Comparison of ENCODE assay signal across 9 mouse cellular contexts in genomic region chr13:23396246-23396703, GRCm38 (mm10). TPM values are rescaled to one million over a fixed set of nuclear protein-coding genes. Genes with fewer than 3 reads are reported as not detected.
DNase-seq lines count a peak whose midpoint lies in the region; ATAC-seq and TF ChIP-seq lines count a peak whose summit lies in the region.
"Had no signal": no experiment of that assay in that cellular context is flagged by ENCODE, and none has a peak within 500 bp of the region (broad histone marks: within the 10 kb centered on the region; RNA-seq: fewer than 3 reads in every experiment).

No protein-coding gene starts in this region.

- H3K4me1 ChIP-seq in ES-Bruce4 (ENCODE audit: control insufficient read depth, insufficient read depth, low read length), result no peaks in the 10 kb centered on the region
- H3K4me1 ChIP-seq in forebrain, embryonic 14.5 days (ENCODE audit: control insufficient read depth, insufficient read depth, low read length), result peaks cover 3% of the 10 kb centered on the region; the same call in 1 of the 2 replicates
- peaks cover 12% of the 10 kb centered on the region for H3K4me1 ChIP-seq in midbrain, embryonic 13.5 days (replicated peaks)

- H3K4me3 ChIP-seq in ES-Bruce4 (ENCODE audit: low read depth, low read length), result peak overlapping the region; percentile 81
- H3K4me3 ChIP-seq in forebrain, embryonic 14.5 days (ENCODE audit: low read depth, low read length), result peak overlapping the region; percentile 42
- peak overlapping the region; percentile 46 for H3K4me3 ChIP-seq in midbrain, embryonic 13.5 days (replicated peaks)

- H3K9ac ChIP-seq in ES-Bruce4 (ENCODE audit: low read depth, poor library complexity, severe bottlenecking), result peak overlapping the region; percentile 63
- H3K9ac ChIP-seq in forebrain, embryonic 14.5 days (ENCODE audit: low read length), result peak overlapping the region; percentile 41
- H3K9ac ChIP-seq in midbrain, embryonic 13.5 days (replicated peaks), result peak overlapping the region; percentile 54

- peaks cover 12% of the 10 kb centered on the region for H3K27me3 ChIP-seq in ES-Bruce4 (ENCODE audit: control insufficient read depth, insufficient read depth, low read length, poor library complexity, severe bottlenecking)
- H3K27me3 ChIP-seq in forebrain, embryonic 14.5 days (replicated peaks; ENCODE audit: control insufficient read depth, insufficient read depth, low read length), result peaks cover 36% of the 10 kb centered on the region
- H3K27me3 ChIP-seq in midbrain, embryonic 13.5 days, result peaks cover 60% of the 10 kb centered on the region

- no peaks in the 10 kb centered on the region for H3K9me3 ChIP-seq in ES-Bruce4 (replicated peaks; ENCODE audit: control insufficient read depth, insufficient read depth, low read length, poor library complexity, severe bottlenecking)
- H3K9me3 ChIP-seq in forebrain, embryonic 14.5 days (replicated peaks; ENCODE audit: control insufficient read depth, low read length), result no peaks in the 10 kb centered on the region
- peaks cover 1% of the 10 kb centered on the region; the same call in 1 of the 2 replicates for H3K9me3 ChIP-seq in midbrain, embryonic 13.5 days

- DNase-seq in embryo, embryonic 10 days (ENCODE audit: low spot score), result peak; percentile 69
- no peak for DNase-seq in embryo, embryonic 11 days
- DNase-seq in forebrain, embryonic 14.5 days (ENCODE audit: low spot score), result peak; percentile 25
- peak; percentile 42 to 58 for DNase-seq in kidney, postnatal 4 days
- no peak for DNase-seq in gastrocnemius, adult 8-10 months (ENCODE audit: low spot score in 2 of 2)
- no peak for DNase-seq in left cerebral cortex, adult 18-20 months (ENCODE audit: low spot score in 2 of 2)

- TF ChIP-seq EP300 in ES-Bruce4 (IDR thresholded peaks at IDR 0.05; ENCODE audit: insufficient read depth, low read depth, low read length), result no peak

- no peak overlapping the region for H3K27ac ChIP-seq in ES-Bruce4 (ENCODE audit: insufficient read depth, low read length)
- no peak overlapping the region for H3K27ac ChIP-seq in forebrain, embryonic 14.5 days (ENCODE audit: low read depth, low read length)
- H3K27ac ChIP-seq in midbrain, embryonic 13.5 days, result no peak overlapping the region

- H3K36me3 ChIP-seq in ES-Bruce4 (ENCODE audit: control insufficient read depth, insufficient read depth, low read length, poor library complexity, severe bottlenecking), result no peaks in the 10 kb centered on the region
- no peaks in the 10 kb centered on the region for H3K36me3 ChIP-seq in forebrain, embryonic 14.5 days (ENCODE audit: control insufficient read depth, insufficient read depth, low read length)
- H3K36me3 ChIP-seq in midbrain, embryonic 13.5 days, result no peaks in the 10 kb centered on the region

- TF ChIP-seq CTCF in ES-Bruce4 (IDR thresholded peaks at IDR 0.05; ENCODE audit: low read depth, low read length), result no peak

- peak overlapping the region; percentile 81 for H3K4me2 ChIP-seq in forebrain, embryonic 14.5 days (ENCODE audit: low read length)
- peak overlapping the region; percentile 70 for H3K4me2 ChIP-seq in midbrain, embryonic 13.5 days (replicated peaks)

- WGBS in forebrain, embryonic 14.5 days, result under 1% methylated on average over 31 of the region's 31 CpGs
- under 1% methylated on average over 31 of the region's 31 CpGs for WGBS in midbrain, embryonic 13.5 days

- peak; percentile 42; the same call in 1 of the 2 replicates for ATAC-seq in forebrain, embryonic 14.5 days
- peak; percentile 50; the same call in 1 of the 2 replicates for ATAC-seq in midbrain, embryonic 13.5 days
- ATAC-seq: Patski had no signal

- no peak for TF ChIP-seq POLR2A in ES-Bruce4 (IDR thresholded peaks at IDR 0.05; ENCODE audit: insufficient read depth, low read length)

RNA-seq across cellular contexts. Expression of gene Zfp322a, which starts 27.3 kb away (rescaled TPM):
- 47.3 and 52.8 TPM in 2 replicates for polyA plus RNA-seq in ES-Bruce4 (2011; ENCODE audit: insufficient read depth, insufficient read length, low read depth, missing spikeins)
- polyA plus RNA-seq in forebrain, embryonic 14.5 days (2014; fragmentation: Nextera tagmentation; extraction: Ambion mirVana), result 49.6 and 59.5 TPM in 2 replicates
- 56.3 and 58.9 TPM in 2 replicates for polyA plus RNA-seq in midbrain, embryonic 13.5 days (2015; fragmentation: Nextera tagmentation; extraction: Ambion mirVana)
- total RNA-seq in gastrocnemius, adult 8-10 months (2022), result 10 to 100 TPM in 1 of 4 experiments, 1 to 10 TPM in 3; 7.2 to 11.7 (median 8.3) TPM
- total RNA-seq in left cerebral cortex, adult 18-20 months (2021), result 10 to 100 TPM; 29.5 to 31.7 TPM

RNA-seq across cellular contexts. Expression of gene Abt1, which starts 27.4 kb away (rescaled TPM):
- 10.0 and 10.3 TPM in 2 replicates for polyA plus RNA-seq in ES-Bruce4 (2011; ENCODE audit: insufficient read depth, insufficient read length, low read depth, missing spikeins)
- 12.9 and 13.8 TPM in 2 replicates for polyA plus RNA-seq in forebrain, embryonic 14.5 days (2014; fragmentation: Nextera tagmentation; extraction: Ambion mirVana)
- polyA plus RNA-seq in midbrain, embryonic 13.5 days (2015; fragmentation: Nextera tagmentation; extraction: Ambion mirVana), result 10.8 TPM in 2 replicates
- total RNA-seq in gastrocnemius, adult 8-10 months (2022), result 1 to 10 TPM; 3.2 to 4.8 (median 4.0) TPM
- total RNA-seq in left cerebral cortex, adult 18-20 months (2021), result 1 to 10 TPM; 9.0 to 9.5 TPM

Comparison
In these comparisons a context has a peak if more than half of its experiments do, and no peak if none do; other contexts are left out.
1. DNase-seq: peak in embryo, embryonic 10 days (single experiment), forebrain, embryonic 14.5 days (single experiment) and kidney, postnatal 4 days (2 of 2); none in embryo, embryonic 11 days (single experiment), gastrocnemius, adult 8-10 months (0 of 2) and left cerebral cortex, adult 18-20 months (0 of 2).
2. Peak in every context shown above with its lines, with median percentiles within 50 percentile points of each other: H3K4me3 ChIP-seq and H3K9ac ChIP-seq.